Mouse (Mus musculus): ENCODE measurements around the gene Trmt61a.

Trmt61a gene

GRCm38 (mm10) chr12:111677882-111678669, at the start of gene Trmt61a:
TSS of gene Trmt61a (plus strand) at chr12:111678105.
- DNase-seq (ENCODE audit: low read depth, low spot score) = peak; percentile 89

GRCm38 (mm10) chr12:111648061-111648645, 29.8 kb upstream of the Trmt61a start:
- peak; percentile 72 for DNase-seq (ENCODE audit: low read depth, low spot score)

GRCm38 (mm10) chr12:111652953-111653352, 25.0 kb upstream of the Trmt61a start:
- no peak for DNase-seq (ENCODE audit: low read depth, low spot score)

- peak; percentile 72 for DNase-seq (ENCODE audit: low read depth, low spot score)
Observed at GRCm38 (mm10) chr12:111653434-111653833, 24.5 kb upstream of the Trmt61a start.

- DNase-seq (ENCODE audit: low read depth, low spot score) = no peak
Observed at GRCm38 (mm10) chr12:111655695-111656094, 22.2 kb upstream of the Trmt61a start.

GRCm38 (mm10) chr12:111659331-111659730, 18.6 kb upstream of the Trmt61a start:
- DNase-seq (ENCODE audit: low read depth, low spot score) = no peak

GRCm38 (mm10) chr12:111660628-111661027, 17.3 kb upstream of the Trmt61a start:
- no peak for DNase-seq (ENCODE audit: low read depth, low spot score)

- peak; percentile 61 for DNase-seq (ENCODE audit: low read depth, low spot score)
Observed at GRCm38 (mm10) chr12:111661554-111661953, 16.4 kb upstream of the Trmt61a start.

GRCm38 (mm10) chr12:111663228-111664143, 14.4 kb upstream of the Trmt61a start:
- no peak for DNase-seq (ENCODE audit: low read depth, low spot score)

GRCm38 (mm10) chr12:111664144-111664634, 13.7 kb upstream of the Trmt61a start:
- DNase-seq (ENCODE audit: low read depth, low spot score) = peak; percentile 75

GRCm38 (mm10) chr12:111665041-111665880, 12.6 kb upstream of the Trmt61a start:
- DNase-seq (ENCODE audit: low read depth, low spot score) = no peak

- DNase-seq (ENCODE audit: low read depth, low spot score) = no peak
Observed at GRCm38 (mm10) chr12:111666380-111666779, 11.5 kb upstream of the Trmt61a start.

- DNase-seq (ENCODE audit: low read depth, low spot score) = no peak
Observed at GRCm38 (mm10) chr12:111667421-111667820, 10.5 kb upstream of the Trmt61a start.

- peak; percentile 92 for DNase-seq (ENCODE audit: low read depth, low spot score)
Observed at GRCm38 (mm10) chr12:111668457-111668912, 9.4 kb upstream of the Trmt61a start.

- no peak for DNase-seq (ENCODE audit: low read depth, low spot score)
Observed at GRCm38 (mm10) chr12:111669000-111669788, 8.7 kb upstream of the Trmt61a start.

GRCm38 (mm10) chr12:111669961-111670360, 7.9 kb upstream of the Trmt61a start:
- no peak for DNase-seq (ENCODE audit: low read depth, low spot score)

GRCm38 (mm10) chr12:111670371-111670971, 7.4 kb upstream of the Trmt61a start:
- peak; percentile 91 for DNase-seq (ENCODE audit: low read depth, low spot score)

GRCm38 (mm10) chr12:111670976-111671375, 6.9 kb upstream of the Trmt61a start:
- DNase-seq (ENCODE audit: low read depth, low spot score) = peak; percentile 72

- DNase-seq (ENCODE audit: low read depth, low spot score) = peak; percentile 62
Observed at GRCm38 (mm10) chr12:111671431-111671902, 6.4 kb upstream of the Trmt61a start.
